Mouse (Mus musculus): ENCODE results near the gene B020031M17Rik.
"Not testable (repeated sequence)": the region's sequence is repeated elsewhere in the genome, so short reads cannot be mapped to it uniquely, and the experiment has no call there.

DNA sequence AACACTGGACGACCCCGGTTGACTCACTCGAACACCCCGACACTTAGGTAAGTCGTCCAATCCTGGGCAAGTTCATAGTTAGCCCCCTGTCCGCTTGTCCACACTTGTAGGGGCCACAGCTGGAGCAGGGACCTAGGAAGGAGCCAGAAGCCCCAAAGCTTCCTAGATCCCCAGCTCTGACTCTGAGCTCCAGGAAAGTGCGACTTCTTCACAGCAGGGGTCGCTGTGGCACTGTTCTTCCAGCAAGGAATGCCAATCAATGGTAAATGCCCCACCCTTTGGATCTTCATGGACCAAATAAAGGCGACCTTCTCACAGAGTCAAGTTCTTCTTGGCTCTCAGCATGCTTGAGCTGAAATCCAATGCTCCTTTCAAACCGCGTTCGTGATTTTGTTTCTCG, 40.7 kb upstream of the B020031M17Rik start:
- not testable (repeated sequence) for TF ChIP-seq CTCF (IDR thresholded peaks at IDR 0.05; ENCODE audit: low read depth, low read length); GATA1 (IDR thresholded peaks at IDR 0.05; ENCODE audit: borderline replicate concordance, low read length)

Data from G1E (cell line).